Mouse (Mus musculus) kidney, postnatal 36 days (tissue): ENCODE results near the gene Cep89.
A peak's percentile ranks its signal among the peaks of the same experiment; 100 is the strongest.

ENCODE experiments used
- DNase-seq, 2 experiments: peaks; one replicate each; pipeline ENCODE4 v3.0.0; 2021 to 2022; ENCODE audit warnings: mixed read lengths in 2 of 2

Cep89 gene

GRCm38 (mm10) chr7:35396542-35397168, at the start of gene Cep89, which contains the start of gene Faap24:
Gene Cep89, plus strand, starts transcription at chr7:35397035.
Gene Faap24, minus strand, starts transcription at chr7:35396836.
- DNase-seq, result peak; percentile 90 to 98

- DNase-seq, result no peak
Observed at GRCm38 (mm10) chr7:35347918-35348700, 48.7 kb upstream of the Cep89 start.

- no peak for DNase-seq
Observed at GRCm38 (mm10) chr7:35349022-35349421, 47.8 kb upstream of the Cep89 start.

- peak; percentile 45 to 72 for DNase-seq
Observed at GRCm38 (mm10) chr7:35349886-35350684, 46.8 kb upstream of the Cep89 start.

- no peak for DNase-seq
Observed at GRCm38 (mm10) chr7:35351155-35351554, 45.7 kb upstream of the Cep89 start.

- DNase-seq, result no peak
Observed at GRCm38 (mm10) chr7:35353306-35353705, 43.5 kb upstream of the Cep89 start.

- peak; percentile 66 to 72 for DNase-seq
Observed at GRCm38 (mm10) chr7:35355303-35355872, 41.4 kb upstream of the Cep89 start.

- no peak for DNase-seq
Observed at GRCm38 (mm10) chr7:35357621-35358020, 39.2 kb upstream of the Cep89 start.

- DNase-seq, result no peak
Observed at GRCm38 (mm10) chr7:35362253-35362652, 34.6 kb upstream of the Cep89 start.

- peak in 1 of 2 experiments; percentile 38 for DNase-seq
Observed at GRCm38 (mm10) chr7:35362868-35363267, 34.0 kb upstream of the Cep89 start.

- DNase-seq, result peak; percentile 59 to 64
Observed at GRCm38 (mm10) chr7:35365161-35365910, 31.5 kb upstream of the Cep89 start.

- DNase-seq, result no peak
Observed at GRCm38 (mm10) chr7:35371096-35371495, 25.7 kb upstream of the Cep89 start.

- peak in 1 of 2 experiments; percentile 19 for DNase-seq
Observed at GRCm38 (mm10) chr7:35372483-35373017, 24.3 kb upstream of the Cep89 start.

GRCm38 (mm10) chr7:35373146-35373989, 23.5 kb upstream of the Cep89 start:
- peak; percentile 69 to 76 for DNase-seq

- DNase-seq, result peak; percentile 27 to 46
Observed at GRCm38 (mm10) chr7:35374265-35374664, 22.6 kb upstream of the Cep89 start.

- DNase-seq, result peak; percentile 46 to 57
Observed at GRCm38 (mm10) chr7:35376623-35377022, 20.2 kb upstream of the Cep89 start.

GRCm38 (mm10) chr7:35379492-35380119, 17.2 kb upstream of the Cep89 start:
- no peak for DNase-seq

- DNase-seq, result no peak
Observed at GRCm38 (mm10) chr7:35380351-35380750, 16.5 kb upstream of the Cep89 start.

GRCm38 (mm10) chr7:35381861-35382260, 15.0 kb upstream of the Cep89 start:
- no peak for DNase-seq

GRCm38 (mm10) chr7:35382706-35383353, 14.0 kb upstream of the Cep89 start:
- DNase-seq, result no peak
